Mouse (Mus musculus): ENCODE measurements around the gene Rsbn1.

The Rsbn1 gene

DNA sequence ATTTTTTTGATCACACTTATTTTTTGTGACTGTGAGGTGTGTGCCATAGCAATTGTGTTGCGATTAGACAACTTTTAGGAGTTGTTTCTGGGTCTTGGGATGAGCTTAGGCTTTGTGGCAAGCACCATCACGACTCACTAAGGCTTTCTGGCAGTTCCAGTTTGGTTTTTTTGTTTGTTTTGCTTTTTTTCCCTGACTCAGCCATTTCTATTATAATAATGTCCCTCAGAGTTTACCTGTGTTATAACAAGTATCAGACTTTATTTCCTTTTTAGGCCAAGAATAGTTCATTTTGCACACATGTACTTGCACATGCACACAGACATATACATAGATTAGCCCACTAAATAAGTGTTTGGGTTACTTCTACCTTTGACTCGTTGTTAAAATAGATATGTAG, 46.7 kb downstream of the Rsbn1 start:
- no peak for DNase-seq

DNA sequence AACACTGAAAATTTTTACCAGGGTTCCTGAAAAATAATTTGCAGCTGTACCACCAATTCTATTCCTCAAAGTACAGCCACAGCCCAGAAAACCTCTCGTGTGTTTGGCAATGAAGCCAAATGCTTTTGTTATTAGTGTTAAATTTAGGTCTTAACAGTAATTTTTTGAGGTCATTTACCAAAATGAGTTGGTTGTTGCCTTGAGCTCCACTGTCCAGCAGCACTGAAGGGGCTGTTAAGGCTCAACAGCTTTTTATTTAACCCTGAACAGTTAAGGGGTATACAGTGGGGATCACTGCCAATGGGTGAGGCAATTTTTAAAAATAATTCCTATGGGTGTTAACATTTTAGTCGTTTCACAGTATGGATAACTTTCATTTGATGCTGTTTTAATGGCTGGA, 53.3 kb downstream of the Rsbn1 start:
- no peak for DNase-seq

DNA sequence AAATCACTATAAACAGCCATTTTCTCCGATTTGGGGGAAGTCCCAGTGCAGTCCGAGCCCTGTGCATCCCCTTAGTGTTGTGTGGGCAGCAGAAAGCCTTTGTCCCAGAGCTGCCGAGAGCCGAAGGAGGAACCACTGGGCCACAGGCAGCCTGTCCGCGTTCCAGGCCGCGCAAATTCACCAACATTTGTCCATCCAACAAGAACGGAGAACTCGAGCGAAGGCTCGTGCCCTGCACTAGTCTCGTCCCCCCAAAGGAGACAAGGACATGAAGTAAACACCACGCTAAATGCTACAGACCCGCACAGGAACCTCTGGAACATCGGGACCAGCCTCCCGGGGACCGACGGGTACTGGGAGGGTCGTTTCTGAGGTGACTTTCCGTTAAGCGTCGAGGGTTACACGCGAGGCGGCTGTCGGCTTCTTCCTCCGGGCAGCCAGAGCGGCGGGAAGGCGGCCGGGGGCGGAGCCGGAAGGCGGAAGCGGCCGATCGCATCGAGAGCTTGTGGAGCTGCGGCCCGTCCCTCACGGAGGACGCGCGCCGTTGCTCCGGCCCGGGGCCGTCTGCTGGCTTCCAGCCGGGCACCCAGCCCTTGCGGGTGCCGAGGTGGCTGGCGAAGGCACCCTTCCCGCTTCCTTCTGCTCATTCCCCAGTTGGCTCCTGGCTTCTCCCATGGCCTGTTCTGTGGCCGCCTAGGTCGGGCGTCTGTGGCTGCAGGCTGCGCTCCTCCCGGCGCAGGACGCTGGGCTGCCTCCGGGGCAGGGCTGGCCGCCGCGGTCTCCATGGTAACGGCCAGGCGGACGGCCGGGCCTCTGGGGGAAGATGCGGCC, 54.2 kb downstream of the Rsbn1 start, which contains the start of gene Phtf1:
TSS of gene Phtf1 (plus strand) at position 250 of the 831 bp plus-strand sequence.
- DNase-seq: peak; percentile 79

DNA sequence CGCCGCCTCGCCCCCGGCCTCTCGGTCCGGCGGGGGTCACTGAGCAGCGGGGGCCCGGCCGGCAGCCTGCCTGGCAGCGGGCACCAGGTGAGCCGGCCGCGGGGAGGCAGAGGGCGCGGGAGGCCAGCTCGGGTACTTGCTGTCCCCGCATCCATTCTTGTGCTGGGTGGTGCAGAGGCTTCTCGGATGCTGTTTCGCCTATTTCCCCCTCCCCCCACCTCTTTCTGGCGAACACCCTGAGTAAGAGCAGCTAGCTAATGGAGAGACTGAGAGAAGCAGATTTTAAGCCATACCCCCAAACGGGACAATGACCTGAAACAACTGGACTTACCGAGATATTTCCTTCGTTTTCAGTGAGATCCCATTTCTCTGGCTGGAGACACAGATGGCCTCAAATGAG, 54.8 kb downstream of the Rsbn1 start:
- peak; percentile 56 for DNase-seq

DNA sequence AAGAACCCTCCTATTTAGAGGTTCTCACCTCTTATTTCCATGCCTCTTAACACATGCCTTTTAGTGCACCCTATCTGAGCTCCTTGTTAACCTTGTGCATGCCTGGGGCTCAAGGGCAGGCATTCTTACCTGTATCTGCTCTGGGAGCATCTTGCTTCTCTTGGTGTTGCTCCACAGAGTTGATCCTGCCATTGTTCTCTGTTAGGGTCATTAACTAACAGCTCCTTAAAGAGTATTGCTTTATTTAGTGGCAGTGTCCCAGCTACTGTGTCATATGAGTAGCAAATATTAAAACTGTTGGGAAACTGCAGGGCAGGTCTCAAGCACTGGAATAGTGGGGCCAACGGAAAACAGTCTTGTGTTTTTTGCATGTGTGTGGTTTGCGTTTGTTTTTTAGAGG, 57.2 kb downstream of the Rsbn1 start:
- DNase-seq: no peak

DNA sequence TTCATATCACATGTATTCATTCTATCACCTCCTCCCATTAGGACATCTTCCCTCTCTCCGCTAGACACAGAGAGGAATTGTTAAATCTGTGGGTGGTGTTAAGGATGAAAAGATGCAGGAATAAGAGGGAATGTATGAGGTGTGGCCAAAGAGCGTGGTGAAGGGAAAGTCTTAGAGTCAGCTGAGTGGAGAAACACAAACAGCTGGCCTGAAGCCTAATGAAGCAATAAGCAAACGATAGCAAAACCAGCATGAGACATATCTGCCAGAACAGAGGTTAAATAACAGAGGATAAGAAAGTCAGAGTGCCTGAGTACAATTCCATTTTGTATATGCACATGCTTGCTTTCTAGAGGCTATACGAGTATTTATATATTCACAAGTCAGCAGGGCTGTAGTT, 70.6 kb downstream of the Rsbn1 start:
- no peak for DNase-seq

DNA sequence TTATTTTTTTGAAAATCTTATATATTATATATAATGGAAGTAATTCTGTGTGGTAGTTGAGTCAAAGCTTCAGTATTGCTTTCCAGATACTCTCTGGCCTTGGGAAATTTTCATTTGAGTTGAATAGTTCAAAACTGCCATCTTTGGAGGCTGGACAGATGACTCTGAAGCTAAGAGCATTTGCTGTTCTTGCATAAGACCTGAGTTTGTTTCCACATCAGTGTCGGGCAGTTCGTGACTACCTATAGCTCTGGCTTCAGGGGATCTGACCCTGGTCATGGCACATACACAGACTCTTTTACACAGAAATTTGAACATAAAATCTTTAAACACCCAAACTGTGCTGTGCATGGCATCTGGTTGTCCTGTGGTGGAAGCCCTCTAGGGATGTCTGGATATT, 71.3 kb downstream of the Rsbn1 start:
- no peak for DNase-seq

DNA sequence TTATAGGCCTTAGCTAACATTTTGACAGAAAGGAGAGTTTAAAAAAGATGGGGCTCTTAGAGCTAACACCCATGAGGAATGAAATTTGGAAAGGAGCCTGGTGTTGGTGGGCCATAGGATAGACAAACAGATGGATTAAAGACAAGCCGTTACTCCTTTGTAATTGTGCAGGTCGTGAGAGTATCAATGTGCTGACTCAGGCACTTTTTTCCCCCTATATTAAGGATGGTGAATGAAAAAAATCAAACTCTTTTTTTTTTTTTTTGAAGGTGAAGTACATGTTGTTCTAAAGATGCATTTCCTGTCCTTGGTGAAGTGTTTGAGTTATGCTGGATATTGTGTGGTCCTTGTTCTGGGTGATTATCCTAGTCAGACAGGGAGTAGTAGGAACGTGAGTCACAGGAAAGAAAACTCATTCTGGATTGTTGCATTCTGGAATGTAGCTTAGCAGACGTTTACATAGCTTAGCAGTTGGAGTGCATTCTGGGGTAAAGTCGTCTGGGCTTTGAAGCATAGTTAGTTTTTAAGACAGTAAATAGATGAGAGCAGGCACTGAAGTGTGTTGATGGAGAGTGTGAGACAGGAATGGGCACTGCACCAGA, 74.0 kb downstream of the Rsbn1 start:
- DNase-seq: no peak

DNA sequence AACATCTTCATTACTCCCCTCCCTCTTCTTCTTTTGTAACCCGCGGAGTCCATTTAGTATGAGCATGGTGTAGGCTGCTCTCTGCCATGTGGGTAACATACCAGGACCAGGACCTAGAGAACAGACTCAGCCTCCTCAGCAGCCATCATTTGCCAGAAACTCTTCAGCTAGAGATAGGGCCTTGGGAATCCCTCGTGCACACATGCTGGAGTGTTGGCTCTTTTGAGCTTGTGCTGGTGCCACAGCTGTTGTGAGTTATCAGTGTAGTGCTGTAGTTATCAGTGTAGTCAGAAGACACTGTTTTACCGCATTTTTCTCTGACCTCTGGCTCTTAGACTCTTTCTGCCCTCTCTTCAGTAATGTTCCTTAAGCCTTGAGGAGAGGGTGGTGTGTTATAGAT, 75.4 kb downstream of the Rsbn1 start:
- no peak for DNase-seq

DNA sequence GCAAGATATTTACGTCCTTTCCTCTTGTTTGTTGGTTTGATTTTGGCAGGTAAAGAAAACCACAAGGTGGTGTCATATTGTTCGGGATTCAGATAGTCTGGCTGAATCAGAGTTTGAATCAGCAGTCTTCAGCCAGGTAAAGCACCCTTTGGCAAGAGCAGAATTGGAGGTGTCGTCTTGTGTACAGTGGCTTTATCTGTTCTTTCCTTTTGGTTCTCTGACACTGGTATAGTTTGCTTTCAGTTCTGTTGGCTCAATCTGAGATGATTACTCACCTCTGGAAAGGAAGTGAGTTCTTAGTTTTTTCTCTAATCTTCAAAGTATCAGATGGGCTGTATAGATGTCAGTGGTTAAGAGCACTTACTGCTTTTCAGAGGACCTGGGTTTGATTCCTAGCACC, 77.4 kb downstream of the Rsbn1 start:
- DNase-seq: no peak

DNA sequence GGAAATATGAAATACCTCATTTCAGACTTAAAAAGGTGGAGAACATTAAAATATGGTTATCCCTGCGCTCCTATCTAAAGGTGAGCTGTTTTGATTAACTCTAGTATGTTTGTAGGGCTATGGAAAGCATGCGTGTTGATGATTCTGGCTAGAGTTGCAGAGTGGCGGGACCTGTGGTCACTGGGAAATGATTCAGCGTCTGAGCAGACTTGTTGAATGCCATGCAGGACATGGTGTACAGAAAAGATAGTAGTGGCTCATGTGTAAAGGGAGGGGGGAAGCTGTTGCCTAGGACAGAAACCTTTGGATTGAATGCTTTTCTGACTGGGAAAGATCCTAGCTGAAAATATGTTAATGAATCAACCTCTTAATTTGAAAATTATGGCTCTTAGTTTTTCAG, 84.8 kb downstream of the Rsbn1 start:
- no peak for DNase-seq

DNA sequence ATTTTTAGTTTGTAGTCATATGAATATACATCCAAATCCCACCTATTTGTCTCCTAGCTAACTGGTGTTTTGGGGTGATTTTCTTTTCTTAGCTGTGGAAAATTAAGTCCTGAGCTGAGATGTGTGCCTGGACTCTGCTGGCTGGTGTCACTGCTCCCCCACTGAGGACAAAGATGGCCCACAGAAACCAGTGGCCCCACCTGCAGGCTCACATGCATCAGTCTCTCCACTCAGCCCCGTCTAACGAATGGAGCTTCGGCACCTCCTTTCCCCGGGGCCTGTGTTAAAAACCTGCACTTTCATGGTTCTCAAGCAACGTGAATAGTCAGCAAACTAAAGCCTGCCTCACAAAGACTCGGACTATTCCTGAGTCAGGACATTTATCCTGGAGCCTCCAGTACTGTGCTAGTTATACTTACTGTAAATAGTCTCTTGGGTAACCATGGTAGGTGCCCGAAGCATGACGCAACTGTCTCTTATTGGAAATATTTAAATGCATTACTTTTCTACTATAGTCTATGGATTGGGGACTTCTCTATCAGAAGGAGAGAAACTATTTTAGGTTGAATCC, 93.1 kb downstream of the Rsbn1 start:
- no peak for DNase-seq

DNA sequence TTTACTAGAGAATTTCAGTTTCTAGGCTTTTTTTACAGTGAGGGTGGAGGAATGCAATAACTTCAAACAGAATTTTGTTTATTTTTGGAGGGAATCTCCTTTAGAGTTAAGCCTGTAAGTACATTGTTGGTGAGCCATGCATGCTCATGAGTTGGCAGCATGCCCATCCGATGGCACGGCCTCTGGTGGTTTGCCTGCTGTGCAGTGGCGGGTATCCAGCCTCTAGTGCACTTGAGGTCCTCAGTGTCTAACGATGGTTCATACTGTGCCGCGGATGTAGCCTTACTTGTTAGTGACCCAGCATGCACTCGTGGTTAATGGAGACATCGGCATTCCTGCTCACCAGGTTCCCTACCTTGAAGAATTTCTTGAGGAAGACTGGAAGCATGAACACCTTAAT, 93.6 kb downstream of the Rsbn1 start:
- DNase-seq: peak; percentile 53

DNA sequence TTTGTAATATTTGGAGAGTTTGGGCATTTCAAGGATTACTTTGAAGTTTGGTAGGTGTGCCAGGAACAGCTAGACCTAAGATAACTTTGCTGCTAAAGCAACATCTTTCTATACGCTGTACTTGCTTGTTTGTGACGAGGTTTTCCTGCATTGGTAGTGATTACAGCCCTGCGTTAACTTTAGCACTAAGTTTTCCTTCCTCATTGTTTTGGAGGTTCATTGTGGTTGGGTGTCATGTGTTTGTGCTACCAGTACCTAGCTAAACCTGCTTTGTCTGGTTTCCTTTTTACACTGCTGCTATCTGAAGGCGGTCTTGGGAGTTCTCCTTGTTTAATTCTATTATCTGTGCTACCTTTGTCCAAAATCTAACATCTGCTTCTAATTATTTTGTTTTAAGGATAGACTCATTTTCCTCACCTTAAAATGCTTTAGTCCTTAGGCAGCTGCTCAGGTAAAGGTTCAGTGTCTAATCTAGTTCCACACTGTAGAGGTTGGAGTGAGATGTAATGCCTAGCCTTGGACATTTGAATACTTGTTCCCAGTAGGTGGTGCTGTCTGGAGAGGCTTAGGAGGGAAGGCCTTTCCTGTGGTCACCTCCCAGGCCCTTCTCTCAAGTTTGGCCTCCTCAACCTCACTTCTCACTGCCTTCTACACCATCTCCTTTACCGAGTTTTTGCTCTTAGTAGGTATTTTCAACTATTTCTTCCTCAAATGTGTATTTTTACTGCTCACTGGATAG, 96.2 kb downstream of the Rsbn1 start:
- DNase-seq: no peak

DNA sequence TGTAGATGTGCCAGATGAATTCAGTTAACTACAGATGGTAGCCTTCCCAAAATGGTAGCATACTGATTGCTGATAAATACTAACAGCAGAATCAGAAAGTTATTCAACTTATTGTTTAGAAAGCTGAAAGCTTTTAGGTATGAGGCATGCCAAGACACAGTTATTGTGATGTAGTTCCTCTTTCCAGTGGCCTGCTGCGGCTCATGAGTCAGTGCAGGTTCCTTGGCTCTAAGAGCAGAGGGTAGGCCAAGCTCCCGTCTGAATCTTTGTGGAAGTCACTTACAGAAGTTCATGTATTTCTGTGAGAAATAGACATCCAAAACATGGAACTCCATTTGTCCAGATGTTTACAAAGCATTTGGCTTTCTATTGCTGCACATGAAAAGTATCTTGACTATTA, 98.1 kb downstream of the Rsbn1 start:
- DNase-seq: no peak

Measured in right cerebral cortex, postnatal 4 days (tissue).